Mouse (Mus musculus) midbrain, embryonic 14.5 days (tissue): ENCODE results near the gene Casp2. TPM values are rescaled to one million over a fixed set of nuclear protein-coding genes. Genes with fewer than 3 reads are reported as not detected.
A peak's percentile ranks its signal among the peaks of the same experiment; 100 is the strongest.

ENCODE experiments used
- ATAC-seq: fragments of 200-750 bp; cut with Nextera tagmentation; 2 replicates; pipeline ENCODE4 v1.8.0; 2017; ENCODE audit warnings: moderate number of reproducible peaks, moderate library complexity; ENCODE audit not compliant: low FRiP score, low TSS enrichment
- DNase-seq: peaks from one replicate; pipeline ENCODE4 v3.0.0-alpha.2; 2015
- H3K27ac ChIP-seq: fragments of 300-500 bp; sonication (generic); replicated peaks from 2 replicates; pipeline ENCODE4 v1.5.1; 2014; ENCODE audit warnings: mild to moderate bottlenecking, low read depth, low read length, moderate library complexity
- H3K27me3 ChIP-seq: fragments of 300-500 bp; sonication (generic); 2 replicates; pipeline ENCODE4 v1.6.1; 2014; ENCODE audit warnings: low read length, control low read depth, mixed read lengths; ENCODE audit not compliant: control insufficient read depth, insufficient read depth
- H3K36me3 ChIP-seq: fragments of 300-500 bp; sonication (generic); 2 replicates; pipeline ENCODE4 v1.6.1; 2014; ENCODE audit warnings: low read length, control low read depth; ENCODE audit not compliant: control insufficient read depth, insufficient read depth
- H3K4me1 ChIP-seq: fragments of 300-500 bp; sonication (generic); 2 replicates; pipeline ENCODE4 v1.6.1; 2014; ENCODE audit warnings: mild to moderate bottlenecking, antibody characterized with exemption, low read length, control low read depth; ENCODE audit not compliant: control insufficient read depth, insufficient read depth
- H3K4me2 ChIP-seq: fragments of 300-500 bp; sonication (generic); 2 replicates; pipeline ENCODE4 v1.6.1; 2014; ENCODE audit warnings: mild to moderate bottlenecking, low read length, moderate library complexity
- H3K4me3 ChIP-seq: fragments of 300-500 bp; sonication (generic); replicated peaks from 2 replicates; pipeline ENCODE4 v1.5.1; 2014; ENCODE audit warnings: low read depth, low read length
- H3K9ac ChIP-seq: fragments of 300-500 bp; sonication (generic); replicated peaks from 2 replicates; pipeline ENCODE4 v1.6.1; 2014; ENCODE audit warnings: mild to moderate bottlenecking, low read length, moderate library complexity
- H3K9me3 ChIP-seq: fragments of 300-500 bp; sonication (generic); 2 replicates; pipeline ENCODE4 v1.6.1; 2016; ENCODE audit warnings: low read length, control low read depth, mixed read lengths; ENCODE audit not compliant: control insufficient read depth
- WGBS: fragments of 180-500 bp; shearing (Covaris S2); extraction: QIAGEN DNeasy Blood & Tissue Kit; methylation state at CpG from one replicate; pipeline ENCODE4 v1.1.7; 2014; 5-methylcytosine and 5-hydroxymethylcytosine counted together
- polyA plus RNA-seq: library from polyadenylated mRNA; unstranded; fragments of >200 nt; fragmentation: Nextera tagmentation; extraction: Ambion mirVana; gene quantifications from 2 replicates; pipeline ENCODE4 v1.2.1, GENCODE M21; 2014

Casp2 gene
- polyA plus RNA-seq, 1 experiment from 2014 or later, result 51.0 TPM

DNA sequence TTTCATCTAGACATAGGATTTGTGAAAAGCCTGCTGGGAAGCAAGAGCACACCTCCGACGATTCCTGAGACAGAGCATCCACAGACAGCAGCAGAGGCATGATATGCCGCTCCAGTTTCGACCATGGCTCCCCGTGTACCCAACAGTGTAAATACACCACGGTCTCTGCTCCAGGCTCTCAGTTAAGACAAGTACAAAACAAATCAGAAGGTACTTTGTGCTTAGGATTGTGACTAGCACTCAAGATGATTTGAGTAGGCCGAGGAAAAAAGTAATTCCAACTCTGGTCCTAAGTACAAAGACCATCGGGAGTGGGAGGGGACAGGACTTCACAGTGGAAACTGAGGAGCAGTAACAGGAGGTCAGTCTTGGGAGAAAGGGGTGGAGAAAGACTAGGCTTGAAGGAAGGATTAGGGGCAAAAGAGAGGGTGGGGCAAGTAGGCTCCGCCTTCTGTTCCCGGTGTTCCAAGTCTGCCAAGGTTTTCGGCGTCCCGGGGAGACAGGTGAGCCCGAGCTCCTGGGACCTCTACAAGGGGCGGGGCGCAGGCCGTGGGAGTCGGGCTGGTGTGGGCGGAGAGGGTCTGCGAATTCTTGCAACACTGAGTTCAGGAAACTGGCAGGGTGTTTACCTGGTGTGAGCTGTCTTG lies 3.1 kb upstream of the Casp2 start, which contains the start of gene Tmem139:
Gene Tmem139, plus strand, starts transcription at position 447 of the 647 bp plus-strand sequence.
- H3K27me3 ChIP-seq, result no peaks in the 10 kb centered on the region
- no peak within 1 kb of the TSS for H3K9ac ChIP-seq
- H3K4me1 ChIP-seq, result peaks cover 9% of the 10 kb centered on the region
- no peak within 1 kb of the TSS for H3K4me3 ChIP-seq
- no peaks in the 10 kb centered on the region for H3K9me3 ChIP-seq
- H3K27ac ChIP-seq, result no peak within 1 kb of the TSS
- 23% methylated on average over 20 of the region's 20 CpGs for WGBS
- no peaks in the 10 kb centered on the region for H3K36me3 ChIP-seq
- DNase-seq (no peak), ATAC-seq (no peak)
- H3K4me2 ChIP-seq, result no peak within 1 kb of the TSS

DNA sequence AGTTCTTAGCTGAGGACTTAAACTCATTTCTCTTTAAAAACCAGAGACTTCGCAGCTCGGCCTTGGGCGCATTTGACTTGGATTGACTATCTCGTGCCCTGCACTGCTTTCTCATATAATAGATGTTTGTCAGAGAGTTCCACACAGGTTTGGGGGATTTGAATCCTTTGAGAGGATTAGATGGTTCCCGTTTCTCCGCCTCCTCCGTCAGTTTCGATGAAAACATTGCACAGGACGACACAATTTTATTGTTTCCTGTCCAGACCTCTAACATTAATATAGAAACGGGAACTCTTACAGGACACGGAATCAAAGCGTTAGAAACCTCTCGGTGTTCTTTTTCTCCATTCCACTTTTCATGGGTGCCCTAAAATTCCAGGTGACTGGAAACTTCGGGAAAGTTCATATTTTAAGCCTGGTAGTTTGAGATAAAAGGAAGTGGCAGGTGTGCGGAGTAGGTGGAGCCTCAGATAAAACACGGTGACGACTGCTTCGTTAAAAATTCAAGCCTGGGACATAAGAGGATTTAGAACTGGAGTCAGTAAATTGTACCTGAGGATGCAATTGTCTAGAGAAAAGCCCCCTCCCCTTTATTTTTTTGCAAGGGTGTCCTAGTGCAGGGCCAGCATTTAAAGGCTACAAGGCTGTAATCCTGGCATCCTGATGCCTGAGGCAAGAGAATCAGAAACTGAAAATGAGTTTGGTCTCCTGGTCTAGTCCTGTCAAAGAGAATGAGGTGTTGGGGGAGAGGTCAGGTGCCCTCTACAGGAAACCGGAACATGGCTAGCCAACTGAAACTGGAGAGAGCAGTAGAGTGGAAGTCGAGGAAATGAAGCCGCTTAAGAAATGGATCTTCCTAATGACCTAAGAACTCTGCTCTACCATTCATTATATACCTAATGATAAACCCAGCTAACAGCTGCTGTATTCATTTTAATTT lies 876 bp downstream of the Casp2 start:
- Histone ChIP-seq H3K4me3 (peak overlapping the region; percentile 92), H3K27me3 (no peaks in the 10 kb centered on the region), H3K36me3 (peaks cover 34% of the 10 kb centered on the region), H3K9ac (peak overlapping the region; percentile 93), H3K4me1 (peaks cover 15% of the 10 kb centered on the region), H3K9me3 (no peaks in the 10 kb centered on the region), H3K27ac (peak overlapping the region; percentile 91), H3K4me2 (peak overlapping the region; percentile 86)
- DNase-seq (peak; percentile 37), ATAC-seq (no peak)
- WGBS, result under 1% methylated on average over 21 of the region's 21 CpGs

DNA sequence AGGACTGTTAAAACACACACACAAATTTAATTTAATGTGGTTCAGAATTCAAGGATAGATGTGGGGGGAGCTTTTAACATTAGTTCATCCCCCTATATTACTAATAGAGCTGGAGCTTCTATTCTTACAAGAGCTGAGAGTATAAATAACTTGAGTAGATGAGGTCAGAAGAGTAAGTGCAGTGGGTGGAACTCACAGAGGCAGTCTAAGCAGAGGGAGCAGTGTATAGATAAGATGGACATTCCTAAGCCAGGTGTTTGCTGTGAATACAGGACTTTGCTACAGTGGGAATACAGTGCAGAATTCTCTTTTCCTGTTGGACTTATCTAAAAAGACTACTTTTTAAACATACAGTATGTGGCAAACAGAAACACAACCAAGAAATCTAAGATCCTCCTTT lies 6.0 kb downstream of the Casp2 start:
- Histone ChIP-seq H3K36me3 (peaks cover 80% of the 10 kb centered on the region), H3K4me1 (peaks cover 15% of the 10 kb centered on the region), H3K27ac (no peak overlapping the region), H3K9ac (no peak overlapping the region), H3K27me3 (no peaks in the 10 kb centered on the region), H3K9me3 (no peaks in the 10 kb centered on the region), H3K4me3 (no peak overlapping the region), H3K4me2 (no peak overlapping the region)
- ATAC-seq (no peak), DNase-seq (no peak)

- ATAC-seq, result no peak
- no peaks in the 10 kb centered on the region for H3K27me3 ChIP-seq
- H3K9me3 ChIP-seq, result no peaks in the 10 kb centered on the region
- H3K36me3 ChIP-seq, result peaks cover 91% of the 10 kb centered on the region
- H3K9ac ChIP-seq, result no peak overlapping the region
- DNase-seq, result peak; percentile 28
- H3K4me2 ChIP-seq, result no peak overlapping the region
- no peak overlapping the region for H3K4me3 ChIP-seq
- WGBS, result 72% methylated on average over 2 of the region's 2 CpGs
- no peaks in the 10 kb centered on the region for H3K4me1 ChIP-seq
- H3K27ac ChIP-seq, result no peak overlapping the region
Measured at GRCm38 (mm10) chr6:42276151-42276550, 11.4 kb downstream of the Casp2 start.

DNA sequence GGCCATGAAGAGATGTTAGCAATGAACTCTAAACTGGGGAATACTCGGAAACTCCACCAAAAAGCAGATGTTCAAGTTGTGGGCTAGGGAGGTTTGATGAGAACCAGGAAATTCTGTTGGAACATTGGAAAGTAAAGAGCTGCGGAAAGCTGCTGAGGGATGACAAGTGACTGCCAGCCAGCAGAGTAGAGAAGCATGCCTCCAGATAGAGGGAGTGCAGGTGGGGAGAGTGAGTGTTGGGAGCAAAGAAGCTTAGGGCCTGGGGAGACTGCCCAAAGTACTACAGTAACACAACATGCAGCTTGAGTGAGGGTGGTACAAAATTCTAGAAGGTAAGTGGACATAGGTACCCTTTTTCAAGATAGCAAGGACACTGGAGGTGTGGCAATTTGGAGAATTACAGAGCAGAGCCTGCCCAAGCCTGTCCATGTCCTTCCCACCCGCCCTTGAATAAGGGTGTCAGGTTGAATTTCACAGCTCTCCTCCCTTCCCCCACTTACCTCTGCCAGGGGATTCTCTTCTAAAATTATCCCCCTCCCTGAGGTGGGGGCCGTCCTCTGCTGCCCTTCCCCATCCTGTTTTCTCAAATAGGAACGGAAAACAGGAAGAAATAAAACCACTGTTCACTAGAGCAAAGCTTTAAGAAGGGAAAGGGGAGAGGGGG lies 18.2 kb downstream of the Casp2 start:
- DNase-seq (no peak), ATAC-seq (no peak)
- no peak overlapping the region for H3K4me2 ChIP-seq
- H3K9ac ChIP-seq, result no peak overlapping the region
- H3K27me3 ChIP-seq, result no peaks in the 10 kb centered on the region
- peaks cover 85% of the 10 kb centered on the region for H3K36me3 ChIP-seq
- H3K27ac ChIP-seq, result no peak overlapping the region
- no peaks in the 10 kb centered on the region for H3K4me1 ChIP-seq
- no peak overlapping the region for H3K4me3 ChIP-seq
- 85% methylated on average over 5 of the region's 5 CpGs for WGBS
- no peaks in the 10 kb centered on the region for H3K9me3 ChIP-seq

DNA sequence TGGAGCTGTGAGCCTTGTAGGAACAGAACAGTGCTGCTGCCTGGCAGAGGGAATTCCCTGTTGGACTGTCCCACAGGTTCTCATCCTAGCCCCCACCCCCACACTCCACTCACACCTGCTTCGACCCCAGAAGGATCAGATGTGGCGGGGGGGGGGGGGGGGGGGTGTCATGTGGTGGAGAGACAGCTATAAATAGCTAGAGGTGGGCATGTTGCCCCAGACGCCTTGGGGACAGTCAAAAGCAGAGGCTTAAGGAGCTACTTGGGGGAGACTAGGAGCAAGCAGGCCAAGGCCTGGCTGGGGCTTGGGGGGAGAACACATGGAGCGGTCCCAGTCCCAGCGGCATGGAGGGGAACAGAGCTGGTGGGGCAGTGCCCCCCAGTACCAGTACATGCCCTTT lies 21.7 kb downstream of the Casp2 start, which contains the start of gene Clcn1:
Gene Clcn1, plus strand, starts transcription at position 238 of the 400 bp plus-strand sequence.
- H3K4me2 ChIP-seq, result no peak within 1 kb of the TSS
- peaks cover 69% of the 10 kb centered on the region for H3K36me3 ChIP-seq
- DNase-seq (no peak), ATAC-seq (0 out of 2 replicates have a peak, but pooled peaks have one; percentile 31)
- WGBS, result 78% methylated on average over 4 of the region's 5 CpGs
- H3K4me1 ChIP-seq, result no peaks in the 10 kb centered on the region
- no peak within 1 kb of the TSS for H3K27ac ChIP-seq
- no peak within 1 kb of the TSS for H3K4me3 ChIP-seq
- H3K9me3 ChIP-seq, result no peaks in the 10 kb centered on the region
- no peaks in the 10 kb centered on the region for H3K27me3 ChIP-seq
- H3K9ac ChIP-seq, result no peak within 1 kb of the TSS

- H3K4me2 ChIP-seq, result no peak overlapping the region
- no peaks in the 10 kb centered on the region for H3K9me3 ChIP-seq
- ATAC-seq (no peak), DNase-seq (no peak)
- no peak overlapping the region for H3K4me3 ChIP-seq
- no peak overlapping the region for H3K27ac ChIP-seq
- no peaks in the 10 kb centered on the region for H3K4me1 ChIP-seq
- peaks cover 68% of the 10 kb centered on the region for H3K36me3 ChIP-seq
- no peak overlapping the region for H3K9ac ChIP-seq
- no peaks in the 10 kb centered on the region for H3K27me3 ChIP-seq
Measured at GRCm38 (mm10) chr6:42287562-42287961, 22.8 kb downstream of the Casp2 start.

- Histone ChIP-seq H3K9me3 (no peaks in the 10 kb centered on the region), H3K4me2 (no peak overlapping the region), H3K4me3 (no peak overlapping the region), H3K36me3 (peaks cover 50% of the 10 kb centered on the region), H3K27me3 (no peaks in the 10 kb centered on the region), H3K4me1 (no peaks in the 10 kb centered on the region), H3K27ac (no peak overlapping the region), H3K9ac (no peak overlapping the region)
- DNase-seq (no peak), ATAC-seq (no peak)
- WGBS, result 94% methylated on average over 6 of the region's 6 CpGs
Measured at GRCm38 (mm10) chr6:42293327-42293726, 28.5 kb downstream of the Casp2 start.
